Mouse (Mus musculus) testis, adult 2 months (tissue): ENCODE results near the gene Pif1.

Source experiments
- CTCF ChIP-seq: fragments of 200-500 bp; IDR thresholded peaks from 2 replicates; pipeline ENCODE4 v1.5.1; 2012; ENCODE audit warnings: low read depth, mild to moderate bottlenecking, inconsistent platforms, low read length, moderate library complexity; ENCODE audit not compliant: control insufficient read depth, insufficient read depth, insufficient replicate concordance
- POLR2A ChIP-seq: fragments of 200-500 bp; IDR thresholded peaks from 2 replicates; pipeline ENCODE4 v1.6.1; 2012; ENCODE audit warnings: low read depth, mild to moderate bottlenecking, inconsistent platforms, low read length, moderate library complexity; ENCODE audit not compliant: control insufficient read depth

- TF ChIP-seq CTCF (no peak), POLR2A (no peak)
Measured at GRCm38 (mm10) chr9:65569491-65569971, 17.4 kb upstream of the Pif1 start.
